In genomic region chr3:32691841-32692240, GRCm38 (mm10) we compare ENCODE assay signal across 2 mouse cellular contexts.
A peak's percentile ranks its signal among the peaks of the same experiment; 100 is the strongest.
TF ChIP-seq lines count a peak whose summit lies in the region.

No protein-coding gene starts in this region.

TF ChIP-seq in C2C12, 6 proteins besides CTCF, POLR2A, EP300 and RAD21:
- TF ChIP-seq USF1 (IDR thresholded peaks at IDR 0.05; ENCODE audit: low read depth) (peak; percentile 41), FOSL1 (IDR thresholded peaks at IDR 0.05; ENCODE audit: insufficient read depth, low read length, poor library complexity, severe bottlenecking) (no peak), MYOD1 (IDR thresholded peaks at IDR 0.05; ENCODE audit: control insufficient read depth, insufficient read length, low read depth) (no peak), MYOG (IDR thresholded peaks at IDR 0.05; ENCODE audit: control insufficient read depth, extremely low read depth, insufficient read length) (no peak)

TF ChIP-seq in MEL, 35 proteins besides CTCF, POLR2A, EP300 and RAD21:
- TF ChIP-seq USF2 (IDR thresholded peaks at IDR 0.05; ENCODE audit: borderline replicate concordance in 1 of 2, insufficient read depth in 1 of 2, low read depth in 1 of 2, low read length in 2 of 2) (0 out of 4 replicates have a peak, but pooled peaks of 1 of the 2 experiments have one; percentile 23), RCOR1 (IDR thresholded peaks at IDR 0.05; ENCODE audit: low read depth, low read length) (no peak), MAZ (IDR thresholded peaks at IDR 0.05; ENCODE audit: low read depth, low read length) (no peak), NELFE (IDR thresholded peaks at IDR 0.05; ENCODE audit: low read depth, low read length) (no peak), USF1 (IDR thresholded peaks at IDR 0.05; ENCODE audit: low read depth, low read length) (peak; percentile 78), JUND (IDR thresholded peaks at IDR 0.05; ENCODE audit: low read depth, low read length) (no peak), ETS1 (IDR thresholded peaks at IDR 0.05; ENCODE audit: low read depth, low read length) (no peak), CHD1 (IDR thresholded peaks at IDR 0.05; ENCODE audit: low read depth, low read length) (no peak), NRF1 (IDR thresholded peaks at IDR 0.05; ENCODE audit: insufficient read depth, low read depth, low read length, poor library complexity, severe bottlenecking) (no peak), MYC (IDR thresholded peaks at IDR 0.05; ENCODE audit: low read depth, low read length) (0 out of 2 replicates have a peak, but pooled peaks have one; percentile 22), POLR2AphosphoS2 (IDR thresholded peaks at IDR 0.05; ENCODE audit: low read length) (no peak), MAFK (IDR thresholded peaks at IDR 0.05; ENCODE audit: borderline replicate concordance, low read depth, low read length) (no peak), ELF1 (IDR thresholded peaks at IDR 0.05; ENCODE audit: low read depth, low read length) (no peak), KAT2A (conservative IDR thresholded peaks at IDR 0.05; ENCODE audit: low read depth, low read length) (no peak), SMC3 (IDR thresholded peaks at IDR 0.05; ENCODE audit: low read depth, low read length) (no peak), E2F4 (IDR thresholded peaks at IDR 0.05; ENCODE audit: borderline replicate concordance, low read depth, low read length) (no peak), GATA1 (IDR thresholded peaks at IDR 0.05; ENCODE audit: low read depth, low read length) (0 out of 2 replicates have a peak, but pooled peaks have one; percentile 17), MXI1 (IDR thresholded peaks at IDR 0.05; ENCODE audit: low read depth, low read length) (no peak)
